ENCODE assay signal across 22 mouse cellular contexts in genomic region chr4:54960776-54961175, GRCm38 (mm10). TPM values are rescaled to one million over a fixed set of nuclear protein-coding genes. Genes with fewer than 3 reads are reported as not detected.
"Had no signal": no experiment of that assay in that cellular context is flagged by ENCODE, and none has a peak within 500 bp of the region (broad histone marks: within the 10 kb centered on the region; RNA-seq: fewer than 3 reads in every experiment).

No protein-coding gene starts in this region.

- H3K9me3 ChIP-seq: liver, embryonic 15.5 days; lung, embryonic 15.5 days; midbrain, embryonic 10.5 days; midbrain, embryonic 13.5 days; neural tube, embryonic 13.5 days; stomach, embryonic 15.5 days had no signal

- H3K27ac ChIP-seq: kidney, postnatal 0 days; left cerebral cortex, adult 2 months; liver, embryonic 15.5 days; lung, embryonic 15.5 days; midbrain, embryonic 10.5 days; midbrain, embryonic 13.5 days; neural tube, embryonic 13.5 days; stomach, embryonic 15.5 days had no signal

- H3K4me1 ChIP-seq: liver, embryonic 15.5 days; megakaryocyte, embryonic 14.5 days had no signal

- H3K27me3 ChIP-seq: liver, embryonic 15.5 days; lung, embryonic 15.5 days; megakaryocyte, embryonic 14.5 days; midbrain, embryonic 13.5 days; neural tube, embryonic 13.5 days; stomach, embryonic 15.5 days had no signal

- H3K4me2 ChIP-seq: liver, embryonic 11.5 days; liver, embryonic 15.5 days; lung, embryonic 15.5 days; midbrain, embryonic 13.5 days; neural tube, embryonic 13.5 days; stomach, embryonic 15.5 days had no signal

- H3K36me3 ChIP-seq: liver, embryonic 15.5 days; lung, embryonic 15.5 days; stomach, embryonic 15.5 days had no signal

- H3K4me3 ChIP-seq: left cerebral cortex, adult 2 months; liver, embryonic 15.5 days; lung, embryonic 15.5 days; megakaryocyte, embryonic 14.5 days; midbrain, embryonic 10.5 days; midbrain, embryonic 13.5 days; myocyte; neural tube, embryonic 13.5 days; stomach, embryonic 15.5 days had no signal

- H3K9ac ChIP-seq: liver, embryonic 15.5 days; lung, embryonic 15.5 days; midbrain, embryonic 13.5 days; neural tube, embryonic 13.5 days; stomach, embryonic 15.5 days had no signal

- ATAC-seq: midbrain, embryonic 13.5 days; midbrain, embryonic 16.5 days had no signal

- DNase-seq: kidney, adult 18-20 months; layer of hippocampus, postnatal 36 days; lung, postnatal 10 days; lung, postnatal 36 days; retina, postnatal 1 day; right cerebral cortex, postnatal 25 days; spleen, adult 18-20 months; thymus, postnatal 25 days had no signal

RNA-seq across cellular contexts. Expression of gene Zfp462, which starts 15.9 kb away (rescaled TPM):
- total RNA-seq: monocyte, adult 5-6 weeks; neutrophil, adult 5-6 weeks had no signal
